11 mouse cellular contexts compared by ENCODE assay signal in genomic region chr7:79606766-79607165, GRCm38 (mm10). TPM values are rescaled to one million over a fixed set of nuclear protein-coding genes. Genes with fewer than 3 reads are reported as not detected.
DNase-seq lines count a peak whose midpoint lies in the region; ATAC-seq lines count a peak whose summit lies in the region.
"Had no signal": no experiment of that assay in that cellular context is flagged by ENCODE, and none has a peak within 500 bp of the region (broad histone marks: within the 10 kb centered on the region; RNA-seq: fewer than 3 reads in every experiment).

No protein-coding gene starts in this region.

- H3K9ac ChIP-seq in hindbrain, embryonic 11.5 days (ENCODE audit: low read depth, low read length) = no peak overlapping the region; the same call in 1 of the 2 replicates
- H3K9ac ChIP-seq: liver, embryonic 15.5 days had no signal

- H3K36me3 ChIP-seq in embryonic facial prominence, embryonic 10.5 days (replicated peaks) = no peaks in the 10 kb centered on the region
- no peaks in the 10 kb centered on the region for H3K36me3 ChIP-seq in hindbrain, embryonic 11.5 days (ENCODE audit: control insufficient read depth, insufficient read depth, low read length)
- no peaks in the 10 kb centered on the region for H3K36me3 ChIP-seq in midbrain, embryonic 10.5 days
- H3K36me3 ChIP-seq: liver, embryonic 15.5 days had no signal

- peaks cover 95% of the 10 kb centered on the region for H3K27me3 ChIP-seq in embryonic facial prominence, embryonic 10.5 days (replicated peaks; ENCODE audit: low read depth, poor library complexity, severe bottlenecking)
- H3K27me3 ChIP-seq in hindbrain, embryonic 11.5 days (ENCODE audit: control insufficient read depth, insufficient read depth, low read length) = peaks cover 2% of the 10 kb centered on the region; the same call in 1 of the 2 replicates
- peaks cover 97% of the 10 kb centered on the region for H3K27me3 ChIP-seq in midbrain, embryonic 10.5 days (ENCODE audit: low read depth, poor library complexity, severe bottlenecking)

- H3K27ac ChIP-seq in embryonic facial prominence, embryonic 10.5 days (replicated peaks) = no peak overlapping the region
- H3K27ac ChIP-seq in hindbrain, embryonic 11.5 days (ENCODE audit: low read depth, low read length) = no peak overlapping the region
- no peak overlapping the region for H3K27ac ChIP-seq in midbrain, embryonic 10.5 days (replicated peaks)
- H3K27ac ChIP-seq: layer of hippocampus, adult 2 months; liver, embryonic 15.5 days had no signal

- peak; percentile 18 for ATAC-seq in hindbrain, embryonic 11.5 days (ENCODE audit: low FRiP score)

- peak overlapping the region; percentile 47 for H3K4me2 ChIP-seq in hindbrain, embryonic 11.5 days (replicated peaks; ENCODE audit: low read depth, low read length)

- H3K9me3 ChIP-seq in embryonic facial prominence, embryonic 10.5 days = no peaks in the 10 kb centered on the region
- no peaks in the 10 kb centered on the region for H3K9me3 ChIP-seq in hindbrain, embryonic 11.5 days (ENCODE audit: control insufficient read depth, low read length)
- H3K9me3 ChIP-seq in midbrain, embryonic 10.5 days (replicated peaks) = no peaks in the 10 kb centered on the region
- H3K9me3 ChIP-seq: liver, embryonic 15.5 days had no signal

- WGBS in embryonic facial prominence, embryonic 10.5 days = 31% methylated on average over 3 of the region's 3 CpGs
- WGBS in hindbrain, embryonic 11.5 days = 43% methylated on average over 3 of the region's 3 CpGs
- WGBS in midbrain, embryonic 10.5 days = 24% methylated on average over 3 of the region's 3 CpGs

- H3K4me3 ChIP-seq in embryonic facial prominence, embryonic 10.5 days = peak overlapping the region; percentile 53; the same call in 1 of the 2 replicates
- peak overlapping the region; percentile 3; the same call in 1 of the 2 replicates for H3K4me3 ChIP-seq in hindbrain, embryonic 11.5 days (ENCODE audit: low read depth, low read length)
- peak overlapping the region; percentile 54 for H3K4me3 ChIP-seq in midbrain, embryonic 10.5 days

- peak; percentile 65 for DNase-seq in MEL-GATA-1-ER (ENCODE audit: extremely low read depth, low read depth)
- no peak for DNase-seq in embryonic facial prominence, embryonic 10.5 days (ENCODE audit: low spot score)
- no peak for DNase-seq in hindbrain, embryonic 11.5 days (ENCODE audit: low spot score)
- DNase-seq in midbrain, embryonic 10.5 days (ENCODE audit: low spot score) = no peak
- no peak for DNase-seq in left cerebral cortex, adult 11 months (ENCODE audit: low spot score)
- no peak for DNase-seq in spleen, postnatal 14 days (ENCODE audit: low spot score in 2 of 2)
- no peak for DNase-seq in thymus, postnatal 25 days
- DNase-seq: adrenal gland, adult 2 months; spleen, adult 18-20 months had no signal

- H3K4me1 ChIP-seq in embryonic facial prominence, embryonic 10.5 days = peaks cover 18% of the 10 kb centered on the region
- H3K4me1 ChIP-seq in hindbrain, embryonic 11.5 days (replicated peaks; ENCODE audit: control insufficient read depth, insufficient read depth, low read length) = peaks cover 2% of the 10 kb centered on the region
- peaks cover 17% of the 10 kb centered on the region for H3K4me1 ChIP-seq in midbrain, embryonic 10.5 days
- H3K4me1 ChIP-seq: liver, embryonic 15.5 days had no signal

RNA-seq across cellular contexts. Expression of gene Rhcg, which starts 10.7 kb away (rescaled TPM):
- polyA plus RNA-seq in embryonic facial prominence, embryonic 10.5 days (2016; fragmentation: Nextera tagmentation; extraction: Ambion mirVana) = 0.51 TPM in 1 of 2 replicates, not detected in the other
- 1.4 and 2.7 TPM in 2 replicates for polyA plus RNA-seq in hindbrain, embryonic 11.5 days (2014; fragmentation: Nextera tagmentation; extraction: Ambion mirVana)
- 0.55 and 0.81 TPM in 2 replicates for polyA plus RNA-seq in midbrain, embryonic 10.5 days (2016; fragmentation: Nextera tagmentation; extraction: Ambion mirVana)

RNA-seq across cellular contexts. Expression of gene Ticrr, which starts 53.2 kb away (rescaled TPM):
- polyA plus RNA-seq in embryonic facial prominence, embryonic 10.5 days (2016; fragmentation: Nextera tagmentation; extraction: Ambion mirVana) = 16.4 and 16.5 TPM in 2 replicates
- 11.8 and 16.6 TPM in 2 replicates for polyA plus RNA-seq in hindbrain, embryonic 11.5 days (2014; fragmentation: Nextera tagmentation; extraction: Ambion mirVana)
- 14.4 and 15.4 TPM in 2 replicates for polyA plus RNA-seq in midbrain, embryonic 10.5 days (2016; fragmentation: Nextera tagmentation; extraction: Ambion mirVana)

Comparison
In these comparisons a context has a peak if more than half of its experiments do, and no peak if none do; other contexts are left out.
1. H3K4me3 ChIP-seq: peak in every context shown above with its lines; median percentile 54 in midbrain, embryonic 10.5 days; 53 in embryonic facial prominence, embryonic 10.5 days; 3 in hindbrain, embryonic 11.5 days.